Mouse (Mus musculus): ENCODE data around the gene Gfod1.

Gfod1 gene

GRCm38 (mm10) chr13:43262114-43262739 lies 41.7 kb downstream of the Gfod1 start:
- DNase-seq (ENCODE audit: low spot score), result no peak

GRCm38 (mm10) chr13:43261287-43261686 lies 42.7 kb downstream of the Gfod1 start:
- DNase-seq (ENCODE audit: low spot score), result no peak

- no peak for DNase-seq (ENCODE audit: low spot score)
These were observed 43.2 kb downstream of the Gfod1 start for GRCm38 (mm10) chr13:43260731-43261130.

GRCm38 (mm10) chr13:43256447-43256846 lies 47.5 kb downstream of the Gfod1 start:
- no peak for DNase-seq (ENCODE audit: low spot score)

GRCm38 (mm10) chr13:43253526-43253925 lies 50.4 kb downstream of the Gfod1 start:
- no peak for DNase-seq (ENCODE audit: low spot score)

- DNase-seq (ENCODE audit: low spot score), result no peak
These were observed 51.7 kb downstream of the Gfod1 start for GRCm38 (mm10) chr13:43252105-43252790.

GRCm38 (mm10) chr13:43251391-43251790 lies 52.6 kb downstream of the Gfod1 start:
- no peak for DNase-seq (ENCODE audit: low spot score)

GRCm38 (mm10) chr13:43250653-43251052 lies 53.3 kb downstream of the Gfod1 start:
- no peak for DNase-seq (ENCODE audit: low spot score)

- DNase-seq (ENCODE audit: low spot score), result no peak
These were observed 53.9 kb downstream of the Gfod1 start for GRCm38 (mm10) chr13:43250106-43250505.

- DNase-seq (ENCODE audit: low spot score), result no peak
These were observed 55.6 kb downstream of the Gfod1 start for GRCm38 (mm10) chr13:43248381-43248780.

- DNase-seq (ENCODE audit: low spot score), result no peak
These were observed 57.1 kb downstream of the Gfod1 start for GRCm38 (mm10) chr13:43246876-43247275.

- DNase-seq (ENCODE audit: low spot score), result no peak
These were observed 60.2 kb downstream of the Gfod1 start for GRCm38 (mm10) chr13:43243793-43244192.

GRCm38 (mm10) chr13:43243240-43243639 lies 60.7 kb downstream of the Gfod1 start:
- no peak for DNase-seq (ENCODE audit: low spot score)

GRCm38 (mm10) chr13:43241750-43242149 lies 62.2 kb downstream of the Gfod1 start:
- DNase-seq (ENCODE audit: low spot score), result no peak

GRCm38 (mm10) chr13:43241069-43241468 lies 62.9 kb downstream of the Gfod1 start:
- peak; percentile 74 for DNase-seq (ENCODE audit: low spot score)

GRCm38 (mm10) chr13:43239790-43240216 lies 64.2 kb downstream of the Gfod1 start:
- DNase-seq (ENCODE audit: low spot score), result peak; percentile 61

GRCm38 (mm10) chr13:43236630-43237029 lies 67.3 kb downstream of the Gfod1 start:
- DNase-seq (ENCODE audit: low spot score), result no peak

GRCm38 (mm10) chr13:43235982-43236381 lies 68.0 kb downstream of the Gfod1 start:
- DNase-seq (ENCODE audit: low spot score), result no peak

GRCm38 (mm10) chr13:43235586-43235910 lies 68.4 kb downstream of the Gfod1 start:
- no peak for DNase-seq (ENCODE audit: low spot score)

- no peak for DNase-seq (ENCODE audit: low spot score)
These were observed 68.9 kb downstream of the Gfod1 start for GRCm38 (mm10) chr13:43234869-43235585.

GRCm38 (mm10) chr13:43233331-43233730 lies 70.6 kb downstream of the Gfod1 start:
- DNase-seq (ENCODE audit: low spot score), result peak; percentile 70

- DNase-seq (ENCODE audit: low spot score), result peak; percentile 90
These were observed 71.8 kb downstream of the Gfod1 start for GRCm38 (mm10) chr13:43231965-43232860.

Data from adipocyte (in vitro differentiated cells).